Mouse (Mus musculus): Measurements from ENCODE around the gene Sucnr1.
A peak's percentile ranks its signal among the peaks of the same experiment; 100 is the strongest.

Gene Sucnr1

DNA sequence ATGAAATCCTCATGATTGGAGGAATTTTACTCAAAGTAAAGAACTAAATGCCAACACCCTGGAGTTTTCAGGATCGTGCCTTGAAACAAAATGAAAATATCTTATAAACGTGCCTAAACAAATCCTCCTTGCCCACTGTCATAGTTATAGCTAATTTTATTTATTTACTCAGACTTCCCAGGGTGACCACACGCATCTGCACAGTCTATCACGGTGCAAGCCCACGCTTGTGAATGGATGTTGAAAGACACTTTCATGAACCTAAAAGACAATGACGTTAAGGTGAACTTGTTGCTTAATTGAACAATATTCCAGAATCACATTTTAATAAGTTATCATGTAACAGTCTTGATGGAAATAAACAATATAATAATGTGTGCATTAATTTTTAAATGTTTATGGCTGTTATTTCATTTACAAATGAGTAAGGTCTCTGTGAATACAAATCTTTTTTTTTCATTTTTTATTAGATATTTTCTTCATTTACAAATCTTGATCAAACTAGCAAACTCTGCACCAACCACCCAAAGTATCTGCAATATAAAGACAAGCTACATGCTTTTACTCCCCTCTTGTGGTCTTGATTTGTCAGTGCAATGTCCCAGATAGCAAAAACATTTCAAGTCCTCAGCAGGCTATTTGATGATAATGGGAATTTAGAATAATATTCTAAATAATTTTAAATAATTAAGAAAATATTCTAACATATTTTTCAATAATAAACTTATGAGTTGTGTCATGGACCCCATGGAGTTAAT lies 30.4 kb downstream of the Sucnr1 start:
- peak; percentile 40 for DNase-seq (ENCODE audit: low read depth, low spot score)

DNA sequence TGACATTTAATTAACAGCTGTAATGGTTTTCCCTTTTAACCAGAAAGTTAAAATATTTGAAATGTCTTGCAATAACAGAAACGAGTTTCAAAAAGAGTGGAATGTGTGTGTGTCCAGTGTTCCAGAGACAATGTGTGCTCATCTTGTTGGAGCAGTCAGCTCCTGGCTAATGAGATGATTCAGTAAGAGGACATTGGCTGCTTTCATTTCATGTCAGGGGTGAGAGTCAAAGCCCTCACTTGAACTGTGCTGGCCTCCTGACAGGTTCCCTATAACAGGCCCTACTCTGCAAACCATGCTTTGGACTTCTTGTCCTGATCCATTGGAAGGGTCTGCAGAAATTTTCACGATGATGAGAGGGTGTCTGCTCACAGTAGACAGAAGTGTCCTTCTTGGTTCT lies 32.9 kb downstream of the Sucnr1 start:
- DNase-seq (ENCODE audit: low read depth, low spot score) = no peak

DNA sequence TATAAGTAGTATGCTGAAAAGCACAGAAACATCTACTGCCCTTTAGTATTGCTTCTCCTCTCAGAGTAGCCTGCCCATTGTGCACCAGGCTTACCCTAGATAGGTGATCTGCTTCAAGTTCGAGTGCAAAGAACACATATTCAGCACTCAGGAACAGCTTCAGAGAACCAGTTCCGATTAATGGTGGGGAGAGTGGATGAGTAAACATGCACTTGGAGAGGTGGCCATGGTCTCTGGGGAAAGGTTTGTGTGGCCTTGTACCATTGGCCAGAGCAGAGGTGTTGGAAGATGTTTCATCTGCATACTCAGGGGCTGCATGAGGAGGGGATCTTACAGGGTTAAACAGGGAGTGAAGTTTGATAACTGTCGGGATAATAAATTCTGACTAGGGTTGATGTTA lies 39.8 kb downstream of the Sucnr1 start:
- no peak for DNase-seq (ENCODE audit: low read depth, low spot score)

DNA sequence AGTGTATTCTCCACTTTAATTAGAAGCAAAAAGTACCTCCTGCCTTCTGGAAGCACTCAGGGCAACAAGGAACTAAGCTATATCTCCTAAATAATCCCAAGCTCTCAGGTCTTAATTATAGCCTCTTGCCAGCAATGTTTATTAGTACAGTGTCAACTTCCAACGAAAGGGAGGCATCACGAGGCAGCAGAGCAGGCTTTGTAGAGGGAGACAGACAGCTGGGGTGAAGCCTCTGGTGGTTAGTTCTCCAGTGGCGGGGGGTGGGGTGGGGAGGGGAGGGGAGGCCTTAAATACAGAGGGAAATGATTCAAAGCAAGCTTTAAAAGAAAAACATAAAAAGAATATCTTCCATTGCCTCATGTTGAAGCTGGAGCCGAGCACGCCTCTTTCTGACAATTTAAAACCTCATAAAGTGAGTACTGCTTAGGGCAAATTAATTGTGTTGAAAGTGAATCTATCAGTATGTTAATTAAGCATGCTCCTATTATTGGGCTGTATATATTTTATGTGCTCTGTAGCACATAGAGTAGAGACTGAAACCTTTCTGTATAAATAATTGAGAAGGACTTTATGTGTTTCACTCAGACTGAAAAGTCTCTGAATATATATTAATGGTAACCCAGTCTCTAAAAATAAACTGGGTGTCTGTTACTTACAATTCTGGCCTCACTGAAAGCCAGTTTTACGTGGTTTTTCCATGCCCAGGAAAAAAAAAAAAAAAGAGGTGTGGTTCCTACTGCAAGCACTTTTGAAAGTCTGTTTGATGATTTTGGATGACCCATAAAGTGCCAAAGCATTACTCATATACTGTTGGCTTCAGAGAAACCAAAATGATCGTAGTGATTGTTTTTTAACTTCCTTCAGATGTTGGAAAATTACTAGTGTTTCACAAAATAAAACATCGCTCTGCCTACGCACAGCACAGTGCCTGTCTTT lies 42.5 kb downstream of the Sucnr1 start:
- DNase-seq (ENCODE audit: low read depth, low spot score) = no peak

DNA sequence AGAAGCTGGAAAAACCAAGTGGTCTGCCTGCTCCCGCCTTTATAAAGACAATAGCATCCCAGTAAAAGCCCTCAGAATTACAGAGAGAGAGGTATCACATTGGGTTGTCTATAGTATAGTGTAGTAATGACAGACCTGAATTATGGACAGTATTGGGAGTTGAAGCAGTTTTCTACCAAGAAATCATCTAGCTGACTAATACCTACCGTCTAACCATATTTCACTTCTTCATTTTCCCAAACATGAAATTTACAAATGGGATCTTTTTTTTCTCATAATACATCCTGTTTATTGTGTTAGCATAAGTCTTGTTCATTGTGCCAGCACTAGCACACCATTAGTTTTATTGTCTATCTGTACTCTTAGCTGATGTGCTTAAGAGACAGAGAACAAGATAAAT lies 44.9 kb downstream of the Sucnr1 start:
- DNase-seq (ENCODE audit: low read depth, low spot score) = no peak

DNA sequence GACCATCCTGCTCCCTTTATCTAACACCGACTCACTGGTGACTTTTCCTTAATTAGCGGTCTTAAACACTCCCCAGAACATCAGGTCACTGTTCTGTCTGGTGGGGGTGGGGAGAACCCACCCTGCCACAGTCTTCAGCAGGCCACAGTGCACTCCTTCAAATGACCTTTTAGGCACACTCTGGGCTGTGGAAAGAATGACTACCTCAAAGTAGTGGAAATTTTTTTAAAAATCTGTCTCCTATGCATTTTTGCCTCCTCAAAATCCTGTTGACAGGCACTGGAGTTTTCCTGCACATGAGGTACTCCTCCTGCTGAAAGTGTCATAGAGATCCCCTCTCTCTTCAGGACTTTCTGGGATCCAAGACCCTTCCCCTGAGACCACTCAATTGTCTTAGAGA lies 46.6 kb downstream of the Sucnr1 start:
- no peak for DNase-seq (ENCODE audit: low read depth, low spot score)

DNA sequence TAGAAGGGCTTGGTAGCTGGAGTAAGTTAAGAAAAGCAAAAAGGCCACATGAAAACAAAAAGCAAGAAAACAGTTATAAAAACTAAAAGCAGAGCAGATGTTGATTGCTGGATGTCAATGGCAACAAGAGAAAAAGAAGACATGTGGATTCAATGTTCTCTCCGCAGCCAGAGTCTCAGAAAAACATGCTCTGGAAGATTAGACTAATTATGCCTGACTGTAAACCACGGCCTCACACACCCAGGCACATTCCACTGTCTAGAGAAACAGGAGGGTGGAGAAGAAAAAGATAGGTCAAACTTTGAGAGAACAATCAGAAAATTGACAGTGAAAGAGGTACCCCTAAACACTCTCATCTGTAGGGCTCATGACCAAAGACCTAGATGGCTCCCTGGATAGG lies 54.1 kb downstream of the Sucnr1 start:
- no peak for DNase-seq (ENCODE audit: low read depth, low spot score)
